Mouse (Mus musculus) forebrain, postnatal 0 days (tissue): ENCODE results near the gene Slc25a25. TPM values are rescaled to one million over a fixed set of nuclear protein-coding genes. Genes with fewer than 3 reads are reported as not detected.

Source experiments
- ATAC-seq: fragments of 200-750 bp; cut with Nextera tagmentation; 2 replicates; pipeline ENCODE4 v1.8.0; 2017; ENCODE audit warnings: mild to moderate bottlenecking, moderate library complexity
- DNase-seq: peaks from one replicate; pipeline ENCODE4 v3.0.0-alpha.2; 2015
- H3K27ac ChIP-seq: fragments of 300-500 bp; sonication (generic); 2 replicates; pipeline ENCODE4 v1.5.1; 2014; ENCODE audit warnings: low read depth, mild to moderate bottlenecking, antibody characterized with exemption, low read length, moderate library complexity, mixed read lengths
- H3K27me3 ChIP-seq: fragments of 300-500 bp; sonication (generic); 2 replicates; pipeline ENCODE4 v1.6.1; 2014; ENCODE audit warnings: mild to moderate bottlenecking, low read length, mixed read lengths; ENCODE audit not compliant: insufficient read depth
- H3K36me3 ChIP-seq: fragments of 300-500 bp; sonication (generic); 2 replicates; pipeline ENCODE4 v1.6.1; 2014; ENCODE audit warnings: mild to moderate bottlenecking, moderate library complexity; ENCODE audit not compliant: insufficient read depth
- H3K4me1 ChIP-seq: fragments of 300-500 bp; sonication (generic); 2 replicates; pipeline ENCODE4 v1.6.1; 2014; ENCODE audit warnings: antibody characterized with exemption; ENCODE audit not compliant: insufficient read depth
- H3K4me2 ChIP-seq: fragments of 300-500 bp; sonication (generic); 2 replicates; pipeline ENCODE4 v1.6.1; 2014; ENCODE audit warnings: low read depth, mild to moderate bottlenecking, moderate library complexity
- H3K4me3 ChIP-seq: fragments of 300-500 bp; sonication (generic); 2 replicates; pipeline ENCODE4 v1.5.1; 2014; ENCODE audit warnings: low read depth, low read length, mixed read lengths
- H3K9ac ChIP-seq: fragments of 300-500 bp; sonication (generic); 2 replicates; pipeline ENCODE4 v1.6.1; 2014; ENCODE audit warnings: mild to moderate bottlenecking
- H3K9me3 ChIP-seq: fragments of 300-500 bp; sonication (generic); 2 replicates; pipeline ENCODE4 v1.6.1; 2016; ENCODE audit warnings: low read length
- CTCF ChIP-seq: sonication (generic); IDR thresholded peaks from 2 replicates; pipeline ENCODE4 v1.5.1; 2016; ENCODE audit warnings: antibody characterized with exemption, control low read depth, low read depth
- WGBS: fragments of 180-500 bp; shearing (Covaris S2); extraction: QIAGEN DNeasy Blood & Tissue Kit; methylation state at CpG from one replicate; pipeline ENCODE4 v1.1.7; 2014; 5-methylcytosine and 5-hydroxymethylcytosine counted together
- polyA plus RNA-seq: library from polyadenylated mRNA; unstranded; fragments of >200 nt; fragmentation: Nextera tagmentation; extraction: Ambion mirVana; gene quantifications from 2 replicates; pipeline ENCODE4 v1.2.1, GENCODE M21; 2015
- total RNA-seq: library from RNA; depleted of rRNA; stranded (reverse); fragments of >200 nt; gene quantifications from 2 replicates; pipeline ENCODE4 v1.2.3, GENCODE M21; 2014

The Slc25a25 gene
- total and polyA plus RNA-seq, 2 experiments from 2014 or later, result 40.9 to 62.5 TPM

GRCm38 (mm10) chr2:32407144-32407824, 44.0 kb downstream of the Slc25a25 start:
- ATAC-seq, result no peak
- H3K9me3 ChIP-seq, result no peaks in the 10 kb centered on the region
- H3K4me3 ChIP-seq, result no peak overlapping the region
- no peak overlapping the region for H3K27ac ChIP-seq
- H3K9ac ChIP-seq, result no peak overlapping the region
- no peak for DNase-seq
- H3K27me3 ChIP-seq, result no peaks in the 10 kb centered on the region
- 81% methylated on average over 7 of the region's 7 CpGs for WGBS
- TF ChIP-seq CTCF, result no peak
- H3K4me1 ChIP-seq, result no peaks in the 10 kb centered on the region
- H3K36me3 ChIP-seq, result peaks cover 8% of the 10 kb centered on the region
- no peak overlapping the region for H3K4me2 ChIP-seq

GRCm38 (mm10) chr2:32404663-32405062, 46.6 kb downstream of the Slc25a25 start:
- peak; percentile 100 for TF ChIP-seq CTCF
- Histone ChIP-seq H3K9ac (no peak overlapping the region), H3K4me3 (no peak overlapping the region), H3K36me3 (peaks cover 32% of the 10 kb centered on the region), H3K4me2 (no peak overlapping the region), H3K27me3 (no peaks in the 10 kb centered on the region), H3K9me3 (no peaks in the 10 kb centered on the region), H3K27ac (no peak overlapping the region), H3K4me1 (no peaks in the 10 kb centered on the region)
- WGBS, result 14% methylated on average over 2 of the region's 2 CpGs
- DNase-seq (peak; percentile 98), ATAC-seq (peak; percentile 66; the same call in 1 of the 2 replicates)

GRCm38 (mm10) chr2:32396695-32397094, 54.5 kb downstream of the Slc25a25 start:
- ATAC-seq (no peak), DNase-seq (no peak)
- Histone ChIP-seq H3K36me3 (peaks cover 23% of the 10 kb centered on the region), H3K4me3 (peak overlapping the region; percentile 89), H3K4me2 (peak overlapping the region; percentile 91), H3K27ac (peak overlapping the region; percentile 86), H3K9me3 (no peaks in the 10 kb centered on the region), H3K9ac (peak overlapping the region; percentile 87), H3K4me1 (peaks cover 6% of the 10 kb centered on the region; the same call in 1 of the 2 replicates), H3K27me3 (no peaks in the 10 kb centered on the region)
- TF ChIP-seq CTCF, result no peak
- WGBS, result 0% methylated on average over 15 of the region's 15 CpGs

- H3K4me1 ChIP-seq, result peaks cover 6% of the 10 kb centered on the region; the same call in 1 of the 2 replicates
- peak; percentile 96 for DNase-seq
- no peaks in the 10 kb centered on the region for H3K9me3 ChIP-seq
- H3K27ac ChIP-seq, result peak overlapping the region; percentile 86
- H3K9ac ChIP-seq, result peak overlapping the region; percentile 87
- H3K36me3 ChIP-seq, result peaks cover 19% of the 10 kb centered on the region
- 5% methylated on average over 57 of the region's 59 CpGs for WGBS
- peak; percentile 4; the same call in 1 of the 2 replicates for TF ChIP-seq CTCF
- H3K27me3 ChIP-seq, result no peaks in the 10 kb centered on the region
- peak overlapping the region; percentile 89 for H3K4me3 ChIP-seq
- peak; percentile 98 for ATAC-seq
- peak overlapping the region; percentile 91 for H3K4me2 ChIP-seq
These were observed 55.2 kb downstream of the Slc25a25 start for GRCm38 (mm10) chr2:32395946-32396621.

GRCm38 (mm10) chr2:32395484-32395945, 55.7 kb downstream of the Slc25a25 start, which contains the start of gene Ptges2:
Ptges2 (plus strand) TSS chr2:32395896.
- ATAC-seq, result peak; percentile 91
- TF ChIP-seq CTCF, result no peak
- Histone ChIP-seq H3K27me3 (no peaks in the 10 kb centered on the region), H3K9me3 (no peaks in the 10 kb centered on the region), H3K27ac (peak within 1 kb of the TSS; percentile 86), H3K4me3 (peak within 1 kb of the TSS; percentile 89), H3K4me2 (peak within 1 kb of the TSS; percentile 91), H3K36me3 (peaks cover 13% of the 10 kb centered on the region), H3K9ac (peak within 1 kb of the TSS; percentile 87), H3K4me1 (peaks cover 6% of the 10 kb centered on the region; the same call in 1 of the 2 replicates)
- WGBS, result 2% methylated on average over 31 of the region's 31 CpGs
- no peak for DNase-seq

GRCm38 (mm10) chr2:32394973-32395372, 56.3 kb downstream of the Slc25a25 start:
- Histone ChIP-seq H3K9ac (peak overlapping the region; percentile 87), H3K4me1 (peaks cover 6% of the 10 kb centered on the region; the same call in 1 of the 2 replicates), H3K36me3 (peaks cover 7% of the 10 kb centered on the region; the same call in 1 of the 2 replicates), H3K4me3 (peak overlapping the region; percentile 89), H3K4me2 (peak overlapping the region; percentile 91), H3K27ac (peak overlapping the region; percentile 86), H3K27me3 (no peaks in the 10 kb centered on the region), H3K9me3 (no peaks in the 10 kb centered on the region)
- DNase-seq, result no peak
- peak; percentile 64 for TF ChIP-seq CTCF
- ATAC-seq, result no peak
- 4% methylated on average over 8 of the region's 8 CpGs for WGBS

- Histone ChIP-seq H3K9me3 (no peaks in the 10 kb centered on the region), H3K4me1 (peaks cover 6% of the 10 kb centered on the region; the same call in 1 of the 2 replicates), H3K36me3 (no peaks in the 10 kb centered on the region), H3K9ac (no peak overlapping the region), H3K4me3 (no peak overlapping the region), H3K4me2 (no peak overlapping the region), H3K27ac (no peak overlapping the region), H3K27me3 (no peaks in the 10 kb centered on the region)
- no peak for TF ChIP-seq CTCF
- DNase-seq (no peak), ATAC-seq (no peak)
- WGBS, result 82% methylated on average over 5 of the region's 5 CpGs
These were observed 59.2 kb downstream of the Slc25a25 start for GRCm38 (mm10) chr2:32392063-32392462.
